In the genomic region with DNA sequence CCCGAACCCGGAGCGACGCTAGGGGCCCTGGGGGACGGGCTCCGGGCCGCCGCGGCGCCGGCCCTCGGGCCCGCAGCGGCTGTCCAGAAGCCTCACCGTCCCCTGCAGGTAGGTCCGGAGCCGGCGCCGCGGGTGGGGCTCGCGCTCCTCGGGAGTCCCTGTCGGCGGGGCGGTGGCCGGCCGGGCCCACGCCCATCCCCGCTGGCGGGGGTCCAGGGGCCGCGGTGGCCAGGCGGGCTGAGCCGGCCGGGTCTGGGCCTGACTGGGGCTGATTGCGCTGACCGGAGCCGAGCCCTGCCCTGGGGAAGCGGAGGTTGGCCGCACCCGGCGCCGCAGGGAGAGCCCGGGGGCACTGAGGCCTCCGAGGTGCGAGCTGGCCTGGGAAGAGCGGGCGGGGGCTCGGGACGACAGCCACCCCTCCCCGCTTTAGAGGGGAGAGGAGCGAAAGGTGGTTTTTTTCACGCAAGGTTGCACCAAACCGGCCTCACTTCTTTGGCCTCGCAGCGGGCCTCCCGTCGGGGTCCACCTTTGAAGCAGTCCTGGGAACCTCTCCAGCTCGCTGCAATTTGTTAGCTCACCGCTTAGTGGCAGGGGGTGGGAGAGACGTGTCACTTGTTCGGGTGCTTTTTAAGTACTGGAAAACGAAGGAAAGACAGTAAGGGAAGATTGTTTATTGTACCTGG, we compare ENCODE assay signal across 8 mouse cellular contexts. TPM values are rescaled to one million over a fixed set of nuclear protein-coding genes. Genes with fewer than 3 reads are reported as not detected.
DNase-seq lines count a peak whose midpoint lies in the region; ATAC-seq and TF ChIP-seq lines count a peak whose summit lies in the region.

No protein-coding gene starts in this region.

- DNase-seq in MEL (ENCODE audit: low read depth, low spot score), result peak; percentile 81
- DNase-seq in cerebellum, adult 8-10 months, result peak; percentile 64
- peak; percentile 82 for DNase-seq in forebrain, postnatal 0 days
- DNase-seq in heart, postnatal 4 days, result peak; percentile 87
- peak; percentile 46 for DNase-seq in layer of hippocampus, adult 9-11 months
- DNase-seq in ovary, adult 18-20 months (ENCODE audit: low spot score), result peak; percentile 40
- DNase-seq in thymus, adult 2 months, result peak; percentile 59

- H3K9me3 ChIP-seq in MEL (replicated peaks; ENCODE audit: insufficient read depth, low read length), result no peaks in the 10 kb centered on the region
- H3K9me3 ChIP-seq in forebrain, postnatal 0 days (ENCODE audit: low read length), result no peaks in the 10 kb centered on the region
- H3K9me3 ChIP-seq in lung, embryonic 16.5 days (ENCODE audit: control insufficient read depth, low read length), result no peaks in the 10 kb centered on the region

- H3K4me3 ChIP-seq in MEL (ENCODE audit: control insufficient read depth in 1 of 2, insufficient read depth in 1 of 2, low read depth in 2 of 2, low read length in 2 of 2), result peak overlapping the region; percentile 98 to 100
- H3K4me3 ChIP-seq in forebrain, postnatal 0 days (ENCODE audit: low read depth, low read length), result peak overlapping the region; percentile 99
- peak overlapping the region; percentile 94 for H3K4me3 ChIP-seq in lung, embryonic 16.5 days (ENCODE audit: low read length)
- peak overlapping the region; percentile 92 for H3K4me3 ChIP-seq in thymus, adult 2 months (ENCODE audit: control insufficient read depth, insufficient read depth, low read length)

- 2% methylated on average over 55 of the region's 64 CpGs for WGBS in forebrain, postnatal 0 days
- under 1% methylated on average over 39 of the region's 64 CpGs for WGBS in lung, embryonic 16.5 days
- under 1% methylated on average over 64 of the region's 64 CpGs for WGBS in thymus, adult 2 months

- peak in 2 of 3 experiments; percentile 8 to 18; a peak in 3 of 6 replicates for TF ChIP-seq CTCF in MEL (IDR thresholded peaks at IDR 0.05 in 2 of 3, conservative IDR thresholded peaks at IDR 0.05 in 1 of 3; ENCODE audit: control insufficient read depth in 1 of 3, insufficient read depth in 1 of 3, low read depth in 2 of 3, low read length in 3 of 3, poor library complexity in 1 of 3, severe bottlenecking in 1 of 3)
- TF ChIP-seq CTCF in forebrain, postnatal 0 days (IDR thresholded peaks at IDR 0.05; ENCODE audit: low read depth), result peak; percentile 63
- 0 out of 2 replicates have a peak, but pooled peaks have one; percentile 32 for TF ChIP-seq CTCF in thymus, adult 2 months (IDR thresholded peaks at IDR 0.05; ENCODE audit: borderline replicate concordance, control insufficient read depth, extremely low read depth, insufficient read depth, low read length, poor library complexity)

- no peak for TF ChIP-seq RAD21 in MEL (IDR thresholded peaks at IDR 0.05; ENCODE audit: low read depth, low read length)

- no peaks in the 10 kb centered on the region for H3K27me3 ChIP-seq in MEL (ENCODE audit: control insufficient read depth in 1 of 2, insufficient read depth in 2 of 2, low read length in 2 of 2)
- H3K27me3 ChIP-seq in forebrain, postnatal 0 days (ENCODE audit: insufficient read depth, low read length), result no peaks in the 10 kb centered on the region
- no peaks in the 10 kb centered on the region for H3K27me3 ChIP-seq in lung, embryonic 16.5 days (ENCODE audit: control insufficient read depth, insufficient read depth, low read depth, low read length)
- no peaks in the 10 kb centered on the region for H3K27me3 ChIP-seq in thymus, adult 2 months (ENCODE audit: control insufficient read depth, insufficient read depth, low read length)

- H3K4me1 ChIP-seq in MEL (ENCODE audit: control insufficient read depth in 1 of 2, insufficient read depth in 2 of 2, low read length in 2 of 2), result peaks cover 6 to 19% of the 10 kb centered on the region in 2 experiments
- peaks cover 25% of the 10 kb centered on the region for H3K4me1 ChIP-seq in forebrain, postnatal 0 days (ENCODE audit: insufficient read depth)
- peaks cover 26% of the 10 kb centered on the region for H3K4me1 ChIP-seq in lung, embryonic 16.5 days (replicated peaks; ENCODE audit: control insufficient read depth, insufficient read depth, low read length)
- peaks cover 11% of the 10 kb centered on the region for H3K4me1 ChIP-seq in thymus, adult 2 months (replicated peaks; ENCODE audit: control insufficient read depth, insufficient read depth, low read length)

- peak overlapping the region; percentile 98 for H3K9ac ChIP-seq in MEL (ENCODE audit: control insufficient read depth, low read depth, low read length, poor library complexity, severe bottlenecking)
- peak overlapping the region; percentile 98 for H3K9ac ChIP-seq in forebrain, postnatal 0 days
- H3K9ac ChIP-seq in lung, embryonic 16.5 days (ENCODE audit: low read length), result peak overlapping the region; percentile 99

- H3K79me2 ChIP-seq in MEL (ENCODE audit: control insufficient read depth, insufficient read depth, low read length, poor library complexity), result peaks cover 78% of the 10 kb centered on the region

- peak overlapping the region; percentile 87 for H3K27ac ChIP-seq in MEL (ENCODE audit: control insufficient read depth, low read depth, low read length)
- peak overlapping the region; percentile 97 for H3K27ac ChIP-seq in forebrain, postnatal 0 days (ENCODE audit: low read depth, low read length)
- H3K27ac ChIP-seq in lung, embryonic 16.5 days (ENCODE audit: low read length), result peak overlapping the region; percentile 98
- H3K27ac ChIP-seq in thymus, adult 2 months (ENCODE audit: control insufficient read depth, insufficient read depth, low read length), result no peak overlapping the region

- peak; percentile 77 for ATAC-seq in forebrain, postnatal 0 days
- ATAC-seq in lung, embryonic 16.5 days (ENCODE audit: low read depth), result peak; percentile 92

- H3K36me3 ChIP-seq in MEL (ENCODE audit: control insufficient read depth in 1 of 2, insufficient read depth in 2 of 2, low read length in 2 of 2), result peaks cover 10 to 48% of the 10 kb centered on the region in 2 experiments
- H3K36me3 ChIP-seq in forebrain, postnatal 0 days (ENCODE audit: insufficient read depth), result 0 out of 2 replicates have a peak, but pooled peaks cover 14% of the 10 kb centered on the region
- peaks cover 12% of the 10 kb centered on the region for H3K36me3 ChIP-seq in lung, embryonic 16.5 days (ENCODE audit: control insufficient read depth, insufficient read depth, low read length)
- H3K36me3 ChIP-seq in thymus, adult 2 months (ENCODE audit: control insufficient read depth, insufficient read depth, low read length), result no peaks in the 10 kb centered on the region

- no peak for TF ChIP-seq EP300 in MEL (IDR thresholded peaks at IDR 0.05; ENCODE audit: low read depth in 1 of 2, low read length in 2 of 2)

- TF ChIP-seq POLR2A in MEL (IDR thresholded peaks at IDR 0.05; ENCODE audit: control insufficient read depth in 1 of 2, insufficient read depth in 1 of 2, low read depth in 1 of 2, low read length in 2 of 2, poor library complexity in 1 of 2), result no peak
- TF ChIP-seq POLR2A in thymus, adult 2 months (IDR thresholded peaks at IDR 0.05; ENCODE audit: control insufficient read depth, extremely low read depth, insufficient read depth, low read length, poor library complexity), result no peak

- peak overlapping the region; percentile 76 for H3K4me2 ChIP-seq in forebrain, postnatal 0 days (ENCODE audit: low read depth)
- H3K4me2 ChIP-seq in lung, embryonic 16.5 days (ENCODE audit: low read depth, low read length), result peak overlapping the region; percentile 87

TF ChIP-seq in MEL, 35 proteins besides CTCF, POLR2A, EP300 and RAD21 (continues in another document):
- TF ChIP-seq USF1 (IDR thresholded peaks at IDR 0.05; ENCODE audit: low read depth, low read length), result no peak
- TF ChIP-seq POLR2AphosphoS2 (IDR thresholded peaks at IDR 0.05; ENCODE audit: low read length), result no peak
- no peak for TF ChIP-seq USF2 (IDR thresholded peaks at IDR 0.05; ENCODE audit: borderline replicate concordance in 1 of 2, insufficient read depth in 1 of 2, low read depth in 1 of 2, low read length in 2 of 2)

RNA-seq across cellular contexts. Expression of a gene that starts 0.5 kb away (rescaled TPM):
- total RNA-seq in MEL (2012; rRNA removed), result 11.1 and 12.0 TPM in 2 replicates
- 10 to 100 TPM; 17.8 to 73.4 TPM for polyA plus RNA-seq in MEL (2012; ENCODE audit: insufficient read depth in 1 of 2, insufficient read length in 2 of 2, low read depth in 1 of 2, low replicate concordance in 2 of 2, missing spikeins in 1 of 2)
- 38.3 and 54.6 TPM in 2 replicates for total RNA-seq in forebrain, postnatal 0 days (2014; rRNA removed)
- 5.0 and 7.4 TPM in 2 replicates for polyA plus RNA-seq in forebrain, postnatal 0 days (2015; fragmentation: Nextera tagmentation; extraction: Ambion mirVana)
- 10 to 100 TPM; 22.1 to 24.2 TPM for total RNA-seq in heart, postnatal 4 days (2021)
- polyA plus RNA-seq in lung, embryonic 16.5 days (2015; fragmentation: Nextera tagmentation; extraction: Ambion mirVana), result 7.9 and 8.0 TPM in 2 replicates
- 17.3 and 17.9 TPM in 2 replicates for polyA plus RNA-seq in thymus, adult 2 months (2012; rRNA removed)

RNA-seq across cellular contexts. Expression of a gene that starts 0.5 kb away (rescaled TPM):
- 121 and 123 TPM in 2 replicates for total RNA-seq in MEL (2012; rRNA removed)
- 10 to 100 TPM in 1 of 2 experiments, not detected in 1; 90.7 TPM for polyA plus RNA-seq in MEL (2012; ENCODE audit: insufficient read depth in 1 of 2, insufficient read length in 2 of 2, low read depth in 1 of 2, low replicate concordance in 2 of 2, missing spikeins in 1 of 2)
- total RNA-seq in forebrain, postnatal 0 days (2014; rRNA removed), result 90.0 and 92.3 TPM in 2 replicates
- polyA plus RNA-seq in forebrain, postnatal 0 days (2015; fragmentation: Nextera tagmentation; extraction: Ambion mirVana), result 165 and 178 TPM in 2 replicates
- total RNA-seq in heart, postnatal 4 days (2021), result 100 to 1,000 TPM; 106 to 110 TPM
- 122 and 126 TPM in 2 replicates for polyA plus RNA-seq in lung, embryonic 16.5 days (2015; fragmentation: Nextera tagmentation; extraction: Ambion mirVana)
- polyA plus RNA-seq in thymus, adult 2 months (2012; rRNA removed), result 35.5 and 35.6 TPM in 2 replicates

RNA-seq across cellular contexts. Expression of a gene that starts 14.2 kb away (rescaled TPM):
- 64.7 and 70.5 TPM in 2 replicates for total RNA-seq in MEL (2012; rRNA removed)
- 10 to 100 TPM in 1 of 2 experiments, not detected in 1; 52.9 TPM for polyA plus RNA-seq in MEL (2012; ENCODE audit: insufficient read depth in 1 of 2, insufficient read length in 2 of 2, low read depth in 1 of 2, low replicate concordance in 2 of 2, missing spikeins in 1 of 2)
- total RNA-seq in forebrain, postnatal 0 days (2014; rRNA removed), result 10.5 and 15.2 TPM in 2 replicates
- polyA plus RNA-seq in forebrain, postnatal 0 days (2015; fragmentation: Nextera tagmentation; extraction: Ambion mirVana), result 19.1 and 21.7 TPM in 2 replicates
- total RNA-seq in heart, postnatal 4 days (2021), result 10 to 100 TPM; 14.8 to 15.5 TPM
- polyA plus RNA-seq in lung, embryonic 16.5 days (2015; fragmentation: Nextera tagmentation; extraction: Ambion mirVana), result 46.4 and 47.4 TPM in 2 replicates
- 13.2 and 14.2 TPM in 2 replicates for polyA plus RNA-seq in thymus, adult 2 months (2012; rRNA removed)

RNA-seq across cellular contexts. Expression of a gene that starts 44.3 kb away (rescaled TPM):
- total RNA-seq in MEL (2012; rRNA removed), result 46.0 and 47.5 TPM in 2 replicates
- polyA plus RNA-seq in MEL (2012; ENCODE audit: insufficient read depth in 1 of 2, insufficient read length in 2 of 2, low read depth in 1 of 2, low replicate concordance in 2 of 2, missing spikeins in 1 of 2), result 100 to 1,000 TPM in 1 of 2 experiments, 10 to 100 TPM in 1; 43.3 to 222 TPM
- 17.8 and 18.7 TPM in 2 replicates for total RNA-seq in forebrain, postnatal 0 days (2014; rRNA removed)
- polyA plus RNA-seq in forebrain, postnatal 0 days (2015; fragmentation: Nextera tagmentation; extraction: Ambion mirVana), result 18.8 and 20.3 TPM in 2 replicates
- 10 to 100 TPM; 16.3 to 17.1 TPM for total RNA-seq in heart, postnatal 4 days (2021)
- polyA plus RNA-seq in lung, embryonic 16.5 days (2015; fragmentation: Nextera tagmentation; extraction: Ambion mirVana), result 52.6 and 55.5 TPM in 2 replicates
- 5.4 and 8.0 TPM in 2 replicates for polyA plus RNA-seq in thymus, adult 2 months (2012; rRNA removed)

Comparison
In these comparisons a context has a peak if more than half of its experiments do, and no peak if none do; other contexts are left out.
1. CTCF ChIP-seq: peak in every context shown above with its lines; median percentile 63 in forebrain, postnatal 0 days; 32 in thymus, adult 2 months; 13 in MEL.